Mouse (Mus musculus) intestine, embryonic 16.5 days (tissue): Measurements from ENCODE around the gene Hsf4. TPM values are rescaled to one million over a fixed set of nuclear protein-coding genes. Genes with fewer than 3 reads are reported as not detected.
A peak's percentile ranks its signal among the peaks of the same experiment; 100 is the strongest.
"Not testable (repeated sequence)": the region's sequence is repeated elsewhere in the genome, so short reads cannot be mapped to it uniquely, and the experiment has no call there.

Source experiments
- ATAC-seq: fragments of 200-750 bp; cut with Nextera tagmentation; 2 replicates; pipeline ENCODE4 v1.8.0; 2017; ENCODE audit warnings: moderate TSS enrichment, moderate library complexity
- H3K27ac ChIP-seq: fragments of 300-500 bp; sonication (generic); 2 replicates; pipeline ENCODE4 v1.5.1; 2014; ENCODE audit warnings: mild to moderate bottlenecking, low read length
- H3K27me3 ChIP-seq: fragments of 300-500 bp; sonication (generic); replicated peaks from 2 replicates; pipeline ENCODE4 v1.6.1; 2014; ENCODE audit warnings: low read length, control low read depth, mixed read lengths; ENCODE audit not compliant: control insufficient read depth, insufficient read depth
- H3K36me3 ChIP-seq: fragments of 300-500 bp; sonication (generic); 2 replicates; pipeline ENCODE4 v1.6.1; 2014; ENCODE audit warnings: low read length, control low read depth; ENCODE audit not compliant: control insufficient read depth, insufficient read depth
- H3K4me1 ChIP-seq: fragments of 300-500 bp; sonication (generic); 2 replicates; pipeline ENCODE4 v1.6.1; 2014; ENCODE audit warnings: low read length, control low read depth, mixed read lengths; ENCODE audit not compliant: control insufficient read depth, insufficient read depth
- H3K4me2 ChIP-seq: fragments of 300-500 bp; sonication (generic); 2 replicates; pipeline ENCODE4 v1.6.1; 2014; ENCODE audit warnings: low read depth, low read length, control low read depth
- H3K4me3 ChIP-seq: fragments of 300-500 bp; sonication (generic); 2 replicates; pipeline ENCODE4 v1.5.1; 2014; ENCODE audit warnings: mild to moderate bottlenecking, low read length
- H3K9ac ChIP-seq: fragments of 300-500 bp; sonication (generic); 2 replicates; pipeline ENCODE4 v1.6.1; 2014; ENCODE audit warnings: low read depth, low read length
- H3K9me3 ChIP-seq: fragments of 300-500 bp; sonication (generic); 2 replicates; pipeline ENCODE4 v1.6.1; 2016; ENCODE audit warnings: low read length, control low read depth; ENCODE audit not compliant: control insufficient read depth
- WGBS: fragments of 180-500 bp; shearing (Covaris S2); extraction: QIAGEN DNeasy Blood & Tissue Kit; methylation state at CpG from one replicate; pipeline ENCODE4 v1.1.7; 2014; 5-methylcytosine and 5-hydroxymethylcytosine counted together
- polyA plus RNA-seq: library from polyadenylated mRNA; unstranded; fragments of >200 nt; fragmentation: Nextera tagmentation; extraction: Ambion mirVana; gene quantifications from 2 replicates; pipeline ENCODE4 v1.2.1, GENCODE M21; 2015

Hsf4 gene
- polyA plus RNA-seq, result 0.17 and 0.18 TPM in 2 replicates

GRCm38 (mm10) chr8:105269461-105269947 lies at the start of gene Hsf4:
Hsf4 (plus strand) TSS chr8:105269801.
- peaks cover 68% of the 10 kb centered on the region for H3K27me3 ChIP-seq

GRCm38 (mm10) chr8:105223850-105224249 lies 45.8 kb upstream of the Hsf4 start:
- WGBS, result 76% methylated on average over 7 of the region's 7 CpGs
- Histone ChIP-seq H3K27ac (no peak overlapping the region), H3K27me3 (no peaks in the 10 kb centered on the region), H3K4me3 (no peak overlapping the region), H3K9ac (peak overlapping the region; percentile 93), H3K4me1 (peaks cover 14% of the 10 kb centered on the region), H3K9me3 (no peaks in the 10 kb centered on the region), H3K4me2 (no peak overlapping the region), H3K36me3 (no peaks in the 10 kb centered on the region)
- no peak for ATAC-seq

More at GRCm38 (mm10) chr8:105269461-105269947, at the start of gene Hsf4:
- WGBS, result under 1% methylated on average over 42 of the region's 42 CpGs
- Histone ChIP-seq H3K9ac (peak within 1 kb of the TSS; percentile 64), H3K4me3 (peak within 1 kb of the TSS; percentile 55), H3K4me2 (peak within 1 kb of the TSS; percentile 81), H3K9me3 (no peaks in the 10 kb centered on the region), H3K4me1 (peaks cover 33% of the 10 kb centered on the region), H3K27ac (no peak within 1 kb of the TSS), H3K36me3 (no peaks in the 10 kb centered on the region)
- peak; percentile 60 for ATAC-seq

GRCm38 (mm10) chr8:105224413-105225271 lies 45.0 kb upstream of the Hsf4 start, which contains the start of gene D230025D16Rik:
D230025D16Rik (plus strand) TSS chr8:105225145.
- Histone ChIP-seq H3K4me3 (peak within 1 kb of the TSS; percentile 97), H3K27ac (peak within 1 kb of the TSS; percentile 93), H3K4me2 (peak within 1 kb of the TSS; percentile 79), H3K4me1 (peaks cover 14% of the 10 kb centered on the region), H3K9ac (peak within 1 kb of the TSS; percentile 93), H3K27me3 (no peaks in the 10 kb centered on the region), H3K36me3 (no peaks in the 10 kb centered on the region), H3K9me3 (no peaks in the 10 kb centered on the region)
- ATAC-seq, result peak; percentile 97
- 2% methylated on average over 34 of the region's 34 CpGs for WGBS

- under 1% methylated on average over 27 of the region's 27 CpGs for WGBS
- Histone ChIP-seq H3K4me2 (peak overlapping the region; percentile 79), H3K9ac (peak overlapping the region; percentile 93), H3K36me3 (no peaks in the 10 kb centered on the region), H3K4me1 (peaks cover 14% of the 10 kb centered on the region), H3K27me3 (no peaks in the 10 kb centered on the region), H3K4me3 (peak overlapping the region; percentile 97), H3K9me3 (no peaks in the 10 kb centered on the region), H3K27ac (peak overlapping the region; percentile 93)
- ATAC-seq, result no peak
These were observed 44.4 kb upstream of the Hsf4 start for GRCm38 (mm10) chr8:105225272-105225593.

GRCm38 (mm10) chr8:105225917-105226316 lies 43.7 kb upstream of the Hsf4 start:
- Histone ChIP-seq H3K9me3 (no peaks in the 10 kb centered on the region), H3K4me3 (peak overlapping the region; percentile 97), H3K27me3 (no peaks in the 10 kb centered on the region), H3K9ac (peak overlapping the region; percentile 93), H3K36me3 (no peaks in the 10 kb centered on the region), H3K4me1 (peaks cover 14% of the 10 kb centered on the region), H3K4me2 (peak overlapping the region; percentile 79), H3K27ac (0 out of 2 replicates have a peak overlapping the region, but pooled peaks have one; percentile 93)
- ATAC-seq, result peak; percentile 43
- 15% methylated on average over 6 of the region's 6 CpGs for WGBS

GRCm38 (mm10) chr8:105231503-105232320 lies 37.9 kb upstream of the Hsf4 start:
- no peaks in the 10 kb centered on the region for H3K27me3 ChIP-seq
- no peak overlapping the region for H3K4me3 ChIP-seq
- no peak overlapping the region; the same call in 1 of the 2 replicates for H3K27ac ChIP-seq
- H3K36me3 ChIP-seq, result peaks cover 8% of the 10 kb centered on the region; the same call in 1 of the 2 replicates
- no peak for ATAC-seq
- H3K9ac ChIP-seq, result no peak overlapping the region
- peaks cover 5% of the 10 kb centered on the region; the same call in 1 of the 2 replicates for H3K4me1 ChIP-seq
- H3K4me2 ChIP-seq, result no peak overlapping the region
- WGBS, result 79% methylated on average over 12 of the region's 12 CpGs
- no peaks in the 10 kb centered on the region for H3K9me3 ChIP-seq

- H3K4me1 ChIP-seq, H3K4me2 ChIP-seq, H3K36me3 ChIP-seq, ATAC-seq, H3K9me3 ChIP-seq, H3K4me3 ChIP-seq, H3K9ac ChIP-seq, H3K27me3 ChIP-seq, H3K27ac ChIP-seq: not testable (repeated sequence)
- WGBS, result 90% methylated on average over 4 of the region's 4 CpGs
These were observed 37.3 kb upstream of the Hsf4 start for GRCm38 (mm10) chr8:105232321-105232693.

GRCm38 (mm10) chr8:105233126-105233935 lies 36.3 kb upstream of the Hsf4 start:
- 24% methylated on average over 1 of the region's 1 CpGs for WGBS
- Histone ChIP-seq H3K27me3 (no peaks in the 10 kb centered on the region), H3K4me2 (no peak overlapping the region), H3K4me1 (peaks cover 5% of the 10 kb centered on the region; the same call in 1 of the 2 replicates), H3K4me3 (no peak overlapping the region), H3K36me3 (peaks cover 8% of the 10 kb centered on the region; the same call in 1 of the 2 replicates), H3K27ac (no peak overlapping the region; the same call in 1 of the 2 replicates), H3K9me3 (no peaks in the 10 kb centered on the region), H3K9ac (no peak overlapping the region)
- ATAC-seq, result no peak
